Mouse (Mus musculus): Measurements from ENCODE around the gene Cux2.
A peak's percentile ranks its signal among the peaks of the same experiment; 100 is the strongest.

Cux2 gene

DNA sequence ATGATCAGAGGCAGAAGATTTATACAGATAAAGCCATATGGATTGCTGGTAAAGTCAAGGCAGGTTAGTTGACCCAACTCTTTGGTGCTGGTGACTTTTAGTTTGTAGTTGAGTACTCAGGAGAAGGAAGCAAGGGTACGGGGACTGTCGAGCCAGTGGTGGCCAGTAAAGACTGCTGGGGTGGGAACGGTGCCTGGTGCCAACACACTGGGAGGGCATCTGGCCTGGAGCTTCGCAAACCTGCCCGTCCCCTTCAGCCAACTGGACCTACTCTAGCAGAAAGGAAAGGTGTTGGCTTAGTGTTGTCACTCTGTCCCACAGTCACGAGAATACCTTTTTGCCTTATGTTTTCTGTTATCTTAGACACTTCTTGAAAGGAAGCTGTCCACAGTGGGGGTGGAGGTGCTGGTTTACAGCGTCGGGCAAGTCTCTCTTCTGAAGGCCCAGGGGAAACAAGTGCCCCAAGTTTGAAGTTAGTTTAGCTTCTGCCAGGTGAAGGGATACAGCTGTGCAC lies 234.0 kb downstream of the Cux2 start:
- DNase-seq, result peak; percentile 17 to 21

DNA sequence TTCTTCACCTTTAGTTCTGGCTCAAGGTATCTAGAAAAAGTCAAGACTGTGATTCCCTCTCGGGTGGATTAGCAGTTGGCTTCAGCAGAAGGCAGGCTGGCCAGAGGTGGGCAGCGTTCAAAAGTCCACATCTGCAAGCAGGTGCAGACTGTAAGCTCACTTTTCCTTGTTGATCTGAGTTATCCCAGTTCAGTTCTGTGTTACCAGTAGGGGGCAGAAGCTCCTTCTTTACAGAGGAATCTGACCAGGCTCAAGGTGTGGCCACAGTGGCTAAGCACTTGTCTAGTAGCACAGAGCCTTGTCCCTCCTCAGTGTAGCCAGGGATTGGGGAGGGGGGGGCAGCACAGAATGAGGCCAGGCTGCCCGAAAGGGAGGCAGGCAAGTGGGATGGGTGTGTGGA lies 234.8 kb downstream of the Cux2 start:
- DNase-seq, result peak; percentile 82 to 84

DNA sequence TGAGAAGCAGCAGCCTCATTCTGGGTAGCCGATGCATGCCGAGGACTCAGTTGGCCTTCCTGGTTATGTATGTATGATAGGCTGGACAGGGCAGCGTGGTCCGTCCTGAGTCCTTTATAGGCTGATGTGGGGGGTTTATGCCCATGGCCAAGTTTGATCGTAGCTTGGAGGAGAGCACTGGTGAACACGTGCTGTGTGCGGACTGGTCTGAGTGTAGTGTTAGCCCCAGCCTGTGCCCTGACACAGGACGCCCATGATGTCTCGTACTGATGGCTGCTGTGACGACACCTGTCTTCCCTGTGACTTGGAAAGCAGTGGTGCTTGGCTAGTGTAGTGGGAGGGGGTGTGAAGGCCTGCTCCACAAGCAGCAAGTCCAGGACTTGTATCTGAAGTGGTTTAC lies 236.2 kb downstream of the Cux2 start:
- peak; percentile 6 to 7 for DNase-seq

DNA sequence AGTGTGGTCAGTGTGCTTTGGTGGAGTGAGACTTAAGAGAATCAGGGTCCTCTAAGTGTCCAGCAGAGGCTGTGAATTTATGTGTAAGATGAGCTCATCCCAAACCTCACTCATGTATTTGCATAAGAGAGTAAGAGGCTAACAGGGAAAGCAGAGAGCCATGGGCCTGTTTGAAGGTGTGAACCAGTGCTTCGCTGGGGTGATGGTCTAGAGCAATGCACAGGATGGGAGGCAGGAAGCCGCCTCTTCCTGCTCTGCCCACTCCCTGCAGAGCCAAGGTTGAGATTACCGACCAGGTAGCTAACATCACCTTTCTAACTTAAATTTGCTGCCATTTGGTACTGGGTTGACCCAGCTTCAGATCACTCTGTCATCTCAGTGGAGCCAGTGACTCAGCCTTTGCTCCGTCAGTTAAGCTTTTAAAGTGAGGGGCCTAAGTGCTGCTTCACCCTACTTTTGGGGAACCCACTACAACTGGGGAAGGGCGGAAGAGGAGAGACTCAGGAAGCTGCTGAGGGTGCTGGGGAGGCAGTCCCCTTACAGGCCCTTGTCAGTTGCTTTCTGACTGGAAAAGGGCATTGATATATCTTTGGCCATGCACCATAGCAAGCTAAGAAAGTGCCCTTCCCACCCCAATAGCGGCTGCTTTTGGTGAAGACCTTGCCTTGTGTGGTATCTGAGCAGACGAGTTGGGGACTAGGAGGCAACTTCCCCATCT lies 237.2 kb downstream of the Cux2 start:
- peak in 1 of 2 experiments; percentile 5 for DNase-seq

DNA sequence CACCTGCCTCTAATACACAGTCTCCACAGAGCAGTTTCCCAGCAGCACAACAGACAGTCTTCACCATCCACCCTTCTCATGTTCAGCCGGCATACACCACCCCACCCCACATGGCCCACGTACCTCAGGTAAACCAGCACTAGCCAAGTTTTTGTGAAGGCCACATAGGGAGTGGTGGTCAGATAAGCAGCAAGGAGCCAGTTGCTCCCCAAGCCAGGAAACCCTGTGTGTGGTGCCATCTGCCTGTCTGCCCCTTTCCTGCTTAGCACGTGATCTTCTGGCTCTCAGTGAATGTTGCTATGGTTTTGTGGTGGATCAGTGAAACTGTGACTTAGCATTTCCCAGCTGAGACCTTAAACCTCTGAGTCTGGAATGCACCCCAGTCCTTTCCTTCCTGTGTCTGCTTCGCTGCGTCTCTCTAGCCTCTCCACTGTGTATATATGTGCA lies 238.4 kb downstream of the Cux2 start:
- peak; percentile 62 to 72 for DNase-seq

DNA sequence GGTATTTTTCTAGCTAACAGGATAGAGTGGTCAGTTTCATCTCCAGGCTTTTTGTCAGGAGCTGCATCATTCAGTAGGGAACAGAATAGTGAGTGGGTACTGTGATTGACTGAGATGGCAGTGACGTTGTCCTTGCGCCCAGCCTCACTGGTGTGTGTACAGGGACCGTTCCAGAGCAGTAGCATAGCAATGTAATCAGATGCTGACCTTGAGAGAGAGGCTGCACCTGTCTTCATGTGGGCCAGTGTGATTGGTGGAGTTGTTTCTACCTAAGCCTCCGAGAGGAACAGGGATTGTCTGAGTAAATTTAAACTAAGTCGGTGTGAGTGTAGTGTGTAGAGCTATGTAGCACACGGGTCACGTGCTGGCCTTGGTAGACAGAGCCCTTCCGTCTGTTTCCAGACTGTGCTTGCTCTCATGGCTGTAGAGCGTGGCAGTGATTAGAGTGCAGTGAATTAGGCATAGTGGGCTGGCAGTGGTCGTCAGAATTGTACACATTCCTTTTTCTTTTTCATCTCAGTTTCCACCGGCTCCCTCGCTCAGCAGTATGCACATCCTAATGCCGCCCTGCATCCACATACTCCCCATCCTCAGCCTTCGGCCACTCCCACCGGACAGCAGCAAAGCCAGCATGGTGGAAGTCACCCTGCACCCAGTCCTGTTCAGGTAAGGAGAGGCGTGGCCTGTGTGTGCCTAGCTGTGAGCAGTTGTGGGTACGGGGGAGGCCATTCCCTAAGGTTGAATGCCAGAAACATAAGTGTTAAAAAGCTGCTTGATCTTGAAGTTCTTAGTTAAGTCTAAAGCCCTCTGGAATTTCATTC lies 239.4 kb downstream of the Cux2 start:
- DNase-seq, result peak in 1 of 2 experiments; percentile 19

DNA sequence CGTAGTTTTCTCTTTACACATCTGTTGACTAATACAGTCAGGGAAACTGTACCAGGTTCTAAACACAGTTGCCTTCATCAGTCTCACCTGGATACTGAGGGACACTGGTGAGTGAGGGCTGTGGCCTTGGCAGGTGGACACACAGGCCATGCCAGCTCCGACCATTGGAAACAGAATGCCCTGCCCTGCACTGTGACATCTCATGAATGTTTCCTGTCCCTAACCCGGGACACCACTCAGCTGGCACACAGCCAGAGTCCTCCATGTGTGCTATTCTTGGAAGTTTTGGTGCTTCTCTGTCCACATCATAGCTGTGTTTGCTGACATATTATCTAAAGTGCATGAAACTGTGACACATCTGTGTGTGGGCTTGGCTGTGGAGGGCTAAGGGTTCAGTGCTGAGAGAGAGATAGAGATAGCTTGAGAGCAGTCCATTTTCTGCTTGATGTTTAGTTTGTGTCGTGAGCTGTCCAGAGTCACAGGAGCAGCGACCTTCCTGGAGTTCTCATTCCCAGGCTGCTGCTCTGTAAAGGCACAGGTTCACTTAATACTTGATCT lies 240.2 kb downstream of the Cux2 start:
- DNase-seq, result peak; percentile 53 to 59

DNA sequence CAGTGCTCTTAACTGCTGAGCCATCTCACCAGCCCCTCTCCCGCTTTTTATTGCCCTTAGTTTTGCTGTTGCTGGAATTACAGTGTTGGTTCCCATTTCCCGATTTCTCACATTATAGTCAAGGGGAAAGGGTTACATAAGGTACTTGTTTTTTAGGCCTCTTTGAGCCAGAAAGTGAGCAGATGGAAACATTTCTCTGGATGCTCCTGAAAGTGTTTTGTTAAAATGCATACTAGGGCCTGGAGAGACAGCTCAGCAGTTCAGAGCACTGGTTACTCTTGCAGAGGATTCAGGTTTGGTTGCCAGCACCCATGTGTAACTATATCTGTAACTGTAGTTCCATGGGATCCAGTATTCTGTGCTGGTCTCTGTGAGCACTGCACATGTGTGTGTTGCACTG lies 241.7 kb downstream of the Cux2 start:
- DNase-seq, result no peak

DNA sequence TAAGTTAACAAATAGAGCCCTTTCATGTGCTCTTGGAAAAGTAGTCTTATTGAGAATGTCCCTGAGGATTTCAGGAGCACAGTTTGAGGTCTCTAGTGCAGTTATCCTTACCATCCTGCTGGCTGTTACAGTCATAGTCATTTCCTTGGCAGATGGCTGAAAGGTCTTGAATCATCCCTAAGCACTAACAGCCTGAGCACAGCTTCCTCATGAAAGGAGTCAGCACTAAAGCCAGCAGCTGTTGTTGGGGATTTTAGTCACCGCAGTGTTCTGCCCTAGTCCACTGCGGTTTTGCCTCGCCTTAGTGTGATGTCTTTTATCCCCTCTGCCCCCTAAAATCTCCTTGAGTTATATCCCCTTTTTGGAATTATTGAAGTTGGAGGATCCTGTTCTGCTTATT lies 242.7 kb downstream of the Cux2 start:
- peak in 1 of 2 experiments; percentile 15 for DNase-seq

Measured in cerebellum, postnatal 14 days (tissue).